ENCODE assay signal across 15 mouse cellular contexts in genomic region chr1:58045076-58045475, GRCm38 (mm10). TPM values are rescaled to one million over a fixed set of nuclear protein-coding genes. Genes with fewer than 3 reads are reported as not detected.
"Had no signal": no experiment of that assay in that cellular context is flagged by ENCODE, and none has a peak within 500 bp of the region (broad histone marks: within the 10 kb centered on the region; RNA-seq: fewer than 3 reads in every experiment).

No protein-coding gene starts in this region.

- H3K9ac ChIP-seq: limb, embryonic 15.5 days; liver, embryonic 12.5 days; lung, embryonic 14.5 days; neural tube, embryonic 13.5 days had no signal

- H3K4me3 ChIP-seq: limb, embryonic 15.5 days; liver, embryonic 12.5 days; midbrain, embryonic 10.5 days; neural tube, embryonic 13.5 days had no signal

- ATAC-seq: liver, embryonic 12.5 days had no signal

- H3K4me1 ChIP-seq: limb, embryonic 15.5 days; liver, embryonic 12.5 days; midbrain, embryonic 10.5 days had no signal

- H3K27ac ChIP-seq: kidney, postnatal 0 days; limb, embryonic 15.5 days; liver, embryonic 12.5 days; midbrain, embryonic 10.5 days; neural tube, embryonic 13.5 days had no signal

- DNase-seq: kidney, postnatal 36 days; lung, embryonic 14.5 days; lung, postnatal 10 days; lung, postnatal 4 days; midbrain, embryonic 14.5 days; retina, postnatal 1 day; right cerebral cortex, postnatal 4 days; spleen, adult 18-20 months; thymus, postnatal 36 days had no signal

- H3K9me3 ChIP-seq: limb, embryonic 15.5 days; liver, embryonic 12.5 days; midbrain, embryonic 10.5 days; neural tube, embryonic 13.5 days had no signal

- H3K36me3 ChIP-seq: limb, embryonic 15.5 days; liver, embryonic 12.5 days; midbrain, embryonic 10.5 days; neural tube, embryonic 13.5 days had no signal

- H3K4me2 ChIP-seq: limb, embryonic 15.5 days; liver, embryonic 12.5 days; lung, embryonic 14.5 days; neural tube, embryonic 13.5 days had no signal

- H3K27me3 ChIP-seq: limb, embryonic 15.5 days; liver, embryonic 12.5 days; neural tube, embryonic 13.5 days had no signal

RNA-seq across cellular contexts. Expression of gene Aox1, which starts 15.3 kb away (rescaled TPM):
- polyA plus RNA-seq: limb, embryonic 11.5 days had no signal
